Mouse (Mus musculus): ENCODE data around the gene Stk4. TPM values are rescaled to one million over a fixed set of nuclear protein-coding genes. Genes with fewer than 3 reads are reported as not detected.
"Not testable (repeated sequence)": the region's sequence is repeated elsewhere in the genome, so short reads cannot be mapped to it uniquely, and the experiment has no call there.

Stk4 gene
- 10 to 100 TPM; 13.7 to 15.1 TPM for total RNA-seq (2021)
- long read RNA-seq, experiment 1, full-length matches to known transcripts = 8 of 12 reads
- long read RNA-seq, experiment 1, partial matches to known transcripts = 2 of 12 reads
- long read RNA-seq, experiment 1, other reads (novel, unspliced or antisense) = 2 of 12 reads
- long read RNA-seq, experiment 2, full-length matches to known transcripts = 3 of 6 reads
- long read RNA-seq, experiment 2, partial matches to known transcripts = 0 of 6 reads
- long read RNA-seq, experiment 2, other reads (novel, unspliced or antisense) = 3 of 6 reads

DNA sequence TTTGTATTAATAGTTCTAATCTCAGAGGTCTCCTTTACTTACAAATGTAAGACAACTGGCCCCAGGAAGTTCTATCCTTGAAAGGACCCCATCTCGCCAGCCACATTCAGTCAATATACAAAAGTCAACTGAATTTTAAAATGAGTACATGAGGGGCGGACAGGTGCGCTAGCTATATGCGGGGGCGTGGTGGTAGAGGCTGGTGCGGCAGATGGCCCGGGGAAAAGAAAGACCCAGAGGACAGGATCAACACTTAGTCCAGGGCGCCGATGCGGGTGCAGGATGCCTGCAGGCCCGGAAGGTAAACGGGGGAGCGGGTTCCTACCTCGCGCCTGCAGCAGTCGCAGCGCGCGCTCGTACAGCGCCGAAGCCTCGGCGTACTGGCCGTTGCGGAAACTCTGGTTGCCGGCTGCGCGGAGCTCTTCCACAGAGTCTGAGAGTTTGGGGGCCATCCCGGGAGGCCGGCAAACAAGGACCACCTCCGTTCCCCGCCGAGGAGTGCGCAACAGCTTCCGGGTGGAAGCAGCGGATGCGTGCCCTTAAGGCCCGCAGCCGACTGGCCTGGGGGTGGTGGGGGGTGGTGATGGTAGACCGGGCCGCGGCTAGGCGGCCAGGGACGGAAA is at the start of gene Stk4:
Gene Stk4 (plus strand): TSS at position 181 of the 623 bp plus-strand sequence.
- DNase-seq = no peak

DNA sequence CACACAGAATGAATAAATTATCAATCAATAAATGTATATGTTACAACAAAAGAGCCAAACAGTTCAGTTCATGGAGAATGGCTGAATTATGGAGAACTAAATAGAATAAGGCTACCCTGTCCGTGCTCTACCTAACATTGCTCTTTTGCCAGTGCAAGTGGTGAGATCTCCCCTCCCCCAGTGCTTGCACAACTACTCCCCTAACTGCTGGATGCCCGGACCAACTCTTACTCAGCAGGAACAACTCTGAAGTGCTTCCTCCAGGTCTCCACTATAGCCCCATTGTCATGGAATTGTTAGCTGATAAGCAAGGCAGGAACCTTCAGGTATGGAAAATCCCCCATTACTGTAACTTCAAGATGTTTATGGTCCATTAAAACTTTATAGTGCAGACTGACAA is 48.0 kb upstream of the Stk4 start:
- DNase-seq = no peak

DNA sequence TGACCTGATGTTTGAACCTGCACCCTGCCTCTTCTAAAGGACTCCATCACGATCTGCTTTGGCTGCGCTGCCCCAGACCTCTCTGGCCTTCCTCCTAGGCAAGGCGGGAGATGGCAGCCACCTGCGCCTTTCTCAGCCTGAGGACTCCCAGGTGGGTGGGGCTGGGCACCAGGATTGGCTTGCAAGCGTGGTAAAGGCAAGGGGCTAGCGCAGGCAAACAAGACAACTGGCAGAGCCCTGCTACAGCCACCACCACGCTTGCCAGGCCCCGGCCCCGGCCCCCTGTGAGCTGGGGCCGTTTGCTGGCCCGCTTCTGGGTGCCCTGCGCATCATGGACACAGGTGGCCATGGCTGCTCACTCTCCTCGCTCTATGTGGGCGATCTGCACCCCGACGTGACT is 45.0 kb upstream of the Stk4 start, which contains the start of gene Pabpc1l:
Gene Pabpc1l (plus strand): TSS at position 301 of the 400 bp plus-strand sequence.
- DNase-seq = no peak

DNA sequence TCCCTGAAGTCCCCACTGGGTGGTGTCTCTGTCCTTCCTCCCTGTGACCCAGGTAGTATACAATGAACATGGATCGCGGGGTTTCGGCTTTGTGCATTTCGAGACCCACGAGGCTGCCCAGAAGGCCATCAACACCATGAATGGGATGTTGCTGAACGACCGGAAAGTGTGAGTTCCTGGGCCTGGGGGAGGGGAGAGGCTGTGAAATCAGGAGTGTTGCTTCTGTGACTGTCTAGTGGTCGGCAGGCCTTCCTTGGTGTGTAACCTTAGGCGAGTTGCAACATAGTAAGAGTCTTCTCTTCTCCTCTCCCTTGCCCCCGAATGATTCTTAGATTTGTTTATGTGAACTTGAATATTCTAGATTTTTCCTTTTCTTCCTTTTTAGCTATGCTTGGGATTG is 39.0 kb upstream of the Stk4 start:
- no peak for DNase-seq

DNA sequence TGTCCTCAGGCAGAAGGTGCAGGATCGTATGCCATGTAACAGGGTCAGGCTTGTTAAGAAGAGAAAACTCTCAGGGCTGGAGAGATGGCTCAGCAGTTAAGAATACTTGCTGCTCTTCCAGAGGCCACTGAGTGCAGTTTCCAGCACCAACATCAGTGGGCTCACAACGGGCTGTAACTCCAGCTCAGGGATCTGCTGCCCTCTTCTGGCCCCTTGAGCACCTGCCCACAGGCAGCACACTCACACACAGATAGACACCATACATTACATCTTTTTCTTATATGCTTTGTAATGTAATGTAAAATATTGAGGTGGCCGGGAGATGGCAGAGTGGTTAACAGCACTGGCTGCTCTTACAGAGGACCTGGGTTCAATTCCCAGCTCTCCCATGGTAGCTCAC is 37.1 kb upstream of the Stk4 start:
- DNase-seq = no peak

DNA sequence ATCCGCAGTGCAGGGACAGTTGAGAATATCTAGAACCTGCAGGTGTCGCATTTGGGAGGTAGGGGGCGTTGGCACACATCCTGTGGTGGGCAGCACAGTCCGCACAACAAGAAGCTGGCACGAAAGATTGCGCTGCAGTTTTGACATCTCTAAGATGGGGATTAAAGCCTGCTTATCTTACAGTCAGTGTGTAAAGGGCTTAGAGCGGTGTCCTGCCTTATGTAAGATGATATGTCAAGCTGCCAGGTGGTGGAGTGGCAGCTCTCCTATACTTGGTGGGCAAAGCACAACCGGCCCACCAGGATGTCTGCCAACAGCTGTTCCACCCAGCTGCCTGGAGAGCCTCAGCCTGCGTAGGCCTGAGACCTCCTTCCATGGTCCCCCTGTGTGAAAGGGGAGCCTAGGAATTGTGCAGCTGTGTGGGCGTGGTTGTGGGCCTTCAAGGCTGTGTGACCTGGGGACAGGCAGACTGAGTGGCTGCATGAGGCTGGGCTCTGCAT is 33.6 kb upstream of the Stk4 start:
- DNase-seq = peak; percentile 53

DNA sequence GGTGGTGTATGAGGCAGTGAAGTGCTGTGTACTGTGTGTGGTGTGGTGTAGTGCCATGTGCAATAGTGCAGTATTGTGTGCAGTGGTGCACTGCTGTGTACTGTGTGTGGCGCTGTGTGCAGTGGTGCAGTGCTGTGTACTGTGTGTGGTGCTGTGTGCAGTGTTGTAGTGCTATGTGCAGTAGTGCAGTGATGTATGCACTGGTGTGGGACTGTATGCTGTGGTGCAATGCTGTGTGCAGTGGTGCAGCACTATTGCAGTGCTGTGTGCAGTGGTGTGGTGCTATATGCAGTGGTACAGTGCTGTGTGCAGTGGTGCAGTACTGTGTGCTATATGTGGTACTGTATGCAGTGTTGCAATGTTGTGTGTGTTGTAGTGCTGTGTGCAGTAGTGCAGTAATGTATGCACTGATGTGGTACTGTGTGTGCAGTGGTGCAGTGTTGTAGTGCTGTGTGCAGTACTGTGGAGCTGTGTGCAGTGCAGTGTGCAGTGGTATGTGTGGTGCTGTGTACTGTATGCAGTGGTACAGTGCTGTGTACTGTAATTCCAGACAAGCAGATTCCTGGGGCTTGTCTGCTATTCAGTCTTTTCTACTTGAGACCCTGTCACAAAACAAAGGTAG is 31.6 kb upstream of the Stk4 start:
- DNase-seq = no peak

DNA sequence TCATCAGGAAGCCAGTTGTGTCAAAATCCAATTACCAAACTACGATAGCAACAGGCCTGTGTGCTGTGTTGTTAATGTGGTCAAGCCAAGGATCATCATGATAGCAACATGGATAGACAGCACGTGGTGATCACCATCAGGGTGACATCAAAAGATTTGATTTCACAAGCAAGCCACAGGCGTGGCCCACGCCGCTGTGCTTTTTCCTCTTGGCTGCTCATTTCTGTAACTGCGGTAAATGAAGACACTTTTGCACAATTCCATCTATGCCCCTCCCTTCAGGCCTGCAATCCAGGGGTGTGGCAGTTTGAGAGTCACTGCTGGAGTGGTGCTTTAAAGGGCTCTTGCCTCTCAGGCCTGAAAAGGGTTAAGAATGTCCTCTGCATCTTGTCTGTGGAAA is 29.2 kb upstream of the Stk4 start:
- no peak for DNase-seq

DNA sequence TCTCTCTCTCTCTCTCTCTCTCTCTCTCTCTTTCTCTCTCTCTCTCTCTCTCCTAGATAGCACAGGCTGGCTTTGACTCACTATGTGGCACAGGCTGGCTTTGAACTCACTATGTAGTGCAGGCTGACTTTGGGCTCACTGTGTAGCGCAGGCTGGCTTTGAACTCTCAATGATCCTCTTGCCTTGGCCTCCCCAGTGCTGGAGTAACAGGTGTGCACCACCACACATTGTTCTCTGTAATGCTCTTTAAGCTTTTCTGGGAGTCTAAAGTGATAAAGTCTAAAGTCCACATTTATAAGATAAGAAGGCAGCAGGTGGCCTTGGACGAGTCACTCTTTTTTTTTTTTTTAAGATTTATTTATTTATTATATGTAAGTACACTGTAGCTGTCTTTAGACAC is 28.6 kb upstream of the Stk4 start:
- DNase-seq = no peak

DNA sequence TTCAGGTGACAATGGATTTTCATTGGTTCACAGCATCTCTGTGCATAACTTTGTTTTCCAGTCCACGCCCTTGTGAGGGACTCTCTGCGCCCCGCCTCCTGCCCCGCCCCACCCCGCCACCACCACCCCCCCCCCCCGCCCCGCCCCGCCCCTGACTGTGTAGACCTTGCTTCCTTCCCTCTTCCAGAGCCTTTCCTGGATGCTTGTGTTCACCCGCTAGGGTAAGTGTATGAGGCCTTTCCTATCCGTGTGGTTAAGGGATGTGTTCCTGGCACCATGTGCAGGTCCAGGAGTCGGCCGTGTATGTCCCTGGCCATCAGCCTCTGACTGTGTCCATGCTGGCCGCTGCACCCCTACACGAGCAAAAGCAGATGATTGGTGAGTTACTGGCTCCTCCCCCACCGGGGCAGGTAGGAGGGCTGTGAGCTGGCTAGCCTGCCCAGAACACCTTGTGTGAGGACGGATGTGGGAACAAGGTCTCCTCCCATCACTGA is 22.9 kb upstream of the Stk4 start:
- DNase-seq = no peak

DNA sequence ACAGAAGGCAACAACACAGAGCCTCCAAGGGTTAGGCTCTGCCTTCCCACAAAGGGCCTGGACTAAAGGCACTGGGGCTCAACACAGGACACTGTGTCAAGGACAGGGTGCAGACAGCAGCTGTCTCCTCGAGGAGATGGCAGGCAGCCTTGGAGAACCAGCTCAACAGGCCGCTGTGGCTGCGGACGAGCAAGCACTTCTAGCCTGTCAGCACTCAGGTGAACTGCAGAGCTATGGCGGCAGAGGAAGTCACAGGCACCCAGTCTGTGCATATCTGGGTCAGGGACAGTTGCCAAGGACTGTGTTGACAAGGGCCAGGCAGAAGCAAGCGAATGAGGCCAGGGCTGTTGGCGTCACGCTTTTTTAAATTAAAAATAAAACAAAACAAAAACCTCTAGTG is 16.4 kb upstream of the Stk4 start:
- no peak for DNase-seq

DNA sequence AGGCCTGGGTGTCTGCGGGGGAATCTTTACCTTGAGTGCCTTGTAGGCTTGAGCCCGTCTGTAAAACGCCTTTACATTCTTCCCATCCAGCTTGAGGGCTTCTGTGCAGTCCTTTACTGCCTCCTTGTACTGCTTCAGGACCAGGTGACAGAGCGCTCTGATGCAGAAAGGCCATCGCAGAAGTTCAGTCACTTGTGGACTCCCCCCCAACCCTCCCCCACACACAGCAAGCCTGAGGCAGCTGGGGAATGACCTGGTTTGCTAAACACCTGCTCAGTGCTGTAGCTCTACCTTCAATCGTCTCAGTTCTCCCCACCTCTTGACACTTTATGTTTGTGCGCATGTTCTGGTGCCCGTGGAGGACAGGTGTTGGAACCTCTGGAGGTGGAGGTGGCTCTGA is 15.5 kb upstream of the Stk4 start:
- DNase-seq = no peak

DNA sequence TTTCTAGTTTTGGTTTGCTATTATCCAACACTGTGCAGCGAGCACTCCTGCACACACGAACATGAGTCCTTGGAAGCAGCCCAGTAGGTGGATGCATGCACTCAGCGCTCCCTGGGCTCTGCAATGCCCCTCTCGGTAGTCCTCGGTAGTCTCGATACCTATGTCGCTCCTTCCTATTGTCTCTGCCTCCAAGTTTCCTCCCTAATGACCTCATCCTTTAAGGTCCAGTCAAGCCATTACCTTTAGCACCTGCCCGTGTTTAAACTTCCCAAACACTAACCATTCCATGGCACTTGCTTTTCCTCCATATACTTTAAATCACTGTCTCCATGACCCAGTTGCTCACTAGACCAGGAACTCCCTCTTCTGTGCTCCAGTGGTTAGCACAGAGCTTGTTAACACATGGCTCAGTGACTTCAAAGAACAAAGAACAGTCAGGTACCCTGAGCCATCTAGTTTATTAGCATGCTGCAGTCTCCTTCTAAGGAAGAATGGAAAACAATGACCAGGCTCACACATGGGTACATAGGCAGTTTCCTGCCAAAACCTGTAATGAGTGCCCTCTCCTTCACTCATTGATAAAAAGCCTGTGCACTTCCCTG is 10.4 kb upstream of the Stk4 start:
- no peak for DNase-seq

DNA sequence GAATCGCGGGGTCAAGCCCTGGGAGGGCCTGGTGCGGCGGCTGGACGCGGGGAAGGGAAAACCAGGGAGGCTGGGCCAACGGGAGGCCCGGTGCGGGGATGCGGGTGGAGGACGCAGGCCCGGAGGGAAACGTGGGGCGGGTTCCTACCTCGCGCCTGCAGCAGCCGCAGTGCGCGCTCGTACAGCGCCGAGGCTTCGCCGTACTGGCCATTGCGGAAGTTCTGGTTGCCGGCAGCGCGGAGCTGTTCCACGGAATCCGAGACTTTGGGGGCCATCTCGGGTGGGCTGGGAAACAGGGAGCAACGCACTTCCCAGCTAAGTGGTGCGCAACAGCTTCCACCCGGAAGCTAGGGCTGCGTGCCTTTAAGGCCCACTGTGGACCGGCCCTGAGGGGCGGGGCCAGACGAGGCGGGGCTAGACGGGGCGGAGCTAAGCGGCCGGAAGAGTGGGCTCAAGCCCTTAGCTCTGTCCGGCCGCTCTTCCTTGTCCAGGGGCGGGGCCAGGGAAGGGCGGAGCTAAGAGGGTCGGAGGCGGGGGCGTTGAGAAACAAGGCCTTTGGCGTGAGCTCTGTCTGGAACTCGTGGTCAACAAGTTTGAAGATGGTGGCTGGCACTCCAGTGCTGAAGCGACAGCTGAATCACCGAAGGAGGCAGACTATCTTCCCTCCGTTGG is 779 bp downstream of the Stk4 start, which contains the start of gene Tomm34:
Gene Tomm34 (minus strand): TSS at position 405 of the 672 bp plus-strand sequence.
- DNase-seq = peak; percentile 97

DNA sequence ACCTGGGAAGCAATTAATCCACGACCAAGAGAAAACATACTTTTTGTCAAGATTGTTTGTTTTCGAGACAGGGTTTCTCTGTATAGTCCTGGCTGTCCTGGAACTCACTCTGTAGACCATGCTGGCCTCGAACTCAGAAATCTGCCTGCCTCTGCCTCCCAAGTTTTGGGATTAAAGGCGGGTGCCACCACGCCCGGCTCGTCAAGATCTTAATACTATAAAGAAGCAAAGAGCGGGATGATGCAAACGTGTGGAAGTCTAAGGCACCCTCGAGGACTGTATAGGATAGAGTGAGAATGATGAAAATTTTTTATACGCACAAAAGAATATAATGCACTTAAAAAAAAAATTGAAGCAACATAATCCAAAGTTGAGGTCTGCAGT is 1.3 kb downstream of the Stk4 start:
- not testable (repeated sequence) for DNase-seq

DNA sequence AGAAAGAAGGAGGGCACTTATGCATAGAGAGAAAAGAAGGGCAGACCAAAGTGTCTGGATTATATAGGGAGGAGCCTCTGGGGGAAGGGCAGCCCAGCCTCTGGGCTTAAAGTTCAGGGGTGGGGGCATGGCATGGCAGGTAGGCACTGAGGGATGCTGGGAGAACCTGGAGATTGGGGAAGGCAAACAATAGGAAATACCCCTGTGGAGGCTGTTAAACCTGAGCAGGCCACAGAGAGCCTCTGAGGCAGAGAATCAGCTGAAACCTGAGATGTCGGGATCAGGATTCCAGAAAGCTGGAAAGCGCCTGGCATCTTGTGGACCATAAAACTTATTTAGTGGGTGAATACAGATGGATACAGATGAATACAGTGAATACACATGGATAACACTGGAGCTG is 2.0 kb downstream of the Stk4 start:
- DNase-seq = no peak

DNA sequence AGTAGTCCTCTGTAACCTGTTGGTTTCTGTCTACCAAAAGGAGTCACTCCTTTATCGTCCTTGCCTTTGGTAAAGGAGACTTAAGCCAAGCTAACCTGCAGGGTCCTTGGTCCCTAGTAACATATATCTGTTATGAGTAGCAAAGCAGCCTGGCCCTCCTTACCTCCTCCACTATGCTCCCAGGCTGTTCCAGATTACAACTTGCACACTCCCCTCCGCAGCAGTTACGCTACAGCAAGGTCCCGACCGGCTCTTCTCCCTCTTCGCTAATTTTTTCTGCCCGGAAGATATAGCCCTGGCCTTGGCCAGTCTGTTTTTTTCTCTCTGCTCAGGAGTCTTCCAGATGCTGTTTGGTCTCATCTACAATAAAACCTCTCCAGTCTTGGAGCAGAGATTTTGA is 3.0 kb downstream of the Stk4 start:
- no peak for DNase-seq

DNA sequence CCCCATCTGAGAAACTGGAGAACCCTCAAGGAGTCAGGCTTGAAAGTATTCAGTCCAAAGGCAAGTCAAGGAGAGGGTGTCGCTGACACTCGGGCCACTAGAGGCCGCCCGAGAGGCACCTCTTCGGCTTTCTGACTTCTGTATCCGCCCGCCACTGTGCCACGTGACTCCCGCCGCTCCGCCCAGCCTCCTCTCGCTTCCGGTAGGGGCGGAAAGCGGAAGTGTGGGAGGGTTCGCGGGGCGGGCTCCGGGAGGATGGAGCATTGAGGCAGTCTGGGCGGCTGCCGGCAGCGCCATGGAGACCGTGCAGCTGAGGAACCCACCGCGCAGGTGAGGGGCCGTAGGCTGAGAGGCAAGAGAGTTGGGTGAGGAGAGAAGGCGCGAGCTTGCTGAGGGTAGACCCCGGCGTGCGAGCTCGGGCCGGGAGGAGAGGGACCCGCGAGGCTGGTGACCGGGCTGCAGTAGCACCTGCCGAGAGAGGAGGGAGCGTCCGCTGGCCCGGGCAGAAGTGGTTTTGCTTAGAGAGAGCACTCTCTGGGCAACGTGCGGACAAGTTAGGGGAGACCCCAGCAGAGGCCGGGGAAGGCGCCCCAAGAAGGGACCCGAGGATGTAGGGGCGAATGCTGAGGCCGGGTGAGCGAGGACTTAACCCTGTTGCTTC is 3.9 kb downstream of the Stk4 start:
- peak; percentile 98 for DNase-seq

DNA sequence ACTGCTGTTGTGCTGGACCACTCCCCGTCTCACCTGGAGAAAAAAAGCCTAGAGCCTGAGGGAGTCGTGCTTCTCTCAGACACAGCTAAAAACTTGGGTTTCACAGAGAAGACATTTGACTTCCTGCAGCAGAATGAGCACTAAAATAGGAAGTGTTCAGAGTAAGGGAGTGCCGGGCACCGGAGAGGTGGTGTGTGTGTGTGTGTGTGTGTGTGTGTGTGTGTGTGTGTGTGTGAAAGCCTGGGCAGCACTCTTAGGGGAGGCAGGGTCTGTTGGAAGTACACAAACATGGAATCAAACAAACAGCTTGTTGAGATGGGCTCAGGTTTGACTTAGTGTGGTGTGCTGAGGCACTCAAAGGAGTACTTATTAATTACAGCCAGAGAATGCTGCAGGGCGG is 5.0 kb downstream of the Stk4 start:
- no peak for DNase-seq

DNA sequence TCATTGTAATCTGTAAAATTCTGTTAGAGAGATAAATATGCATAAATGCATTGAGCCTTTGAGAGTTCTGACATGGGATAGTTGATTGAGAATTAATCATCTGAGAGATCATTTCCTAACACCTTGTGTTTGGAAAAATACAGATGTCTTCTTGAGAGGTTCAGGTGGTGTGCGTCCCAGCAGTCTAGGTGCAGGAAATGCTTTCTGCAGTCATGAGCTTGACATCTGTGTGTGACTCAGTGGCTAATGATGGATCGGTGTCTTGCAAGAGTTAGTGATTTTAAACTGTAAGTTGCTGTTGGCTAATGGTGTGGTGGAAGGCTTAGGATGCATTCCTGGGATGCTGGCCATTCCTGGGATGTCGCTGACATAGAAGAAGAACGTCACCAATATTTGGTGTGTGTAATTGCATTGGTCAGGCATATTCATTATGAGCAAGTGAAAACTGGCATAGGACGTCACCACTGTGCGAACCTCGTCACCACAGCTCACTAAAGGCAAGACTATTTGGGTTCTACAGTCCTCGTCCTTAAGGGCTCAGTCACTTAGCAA is 6.8 kb downstream of the Stk4 start:
- DNase-seq = no peak

DNA sequence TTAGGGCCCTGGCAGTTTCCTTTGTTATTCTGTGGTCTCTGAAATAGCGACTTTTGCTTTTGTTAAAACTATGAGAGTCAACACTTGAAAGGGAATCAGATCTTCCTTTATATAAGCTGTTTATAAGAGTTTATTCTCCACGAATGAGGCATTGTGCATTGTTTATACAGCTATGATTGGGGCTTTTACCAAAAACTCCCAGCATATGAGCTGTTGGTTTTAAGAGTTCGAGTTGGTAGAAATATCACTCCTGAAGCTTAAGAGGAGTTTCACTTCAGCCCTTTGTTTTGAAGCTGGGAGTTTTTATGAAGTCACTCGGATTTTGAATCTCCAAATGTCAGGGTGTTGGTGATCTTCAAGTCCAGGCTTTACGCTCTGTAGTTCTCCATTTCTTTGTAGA is 7.8 kb downstream of the Stk4 start:
- DNase-seq = no peak

Data from gastrocnemius, postnatal 10 days (tissue).